Mouse (Mus musculus): ENCODE results near the gene Babam1.
"Not testable (repeated sequence)": the region's sequence is repeated elsewhere in the genome, so short reads cannot be mapped to it uniquely, and the experiment has no call there.

Gene Babam1

DNA sequence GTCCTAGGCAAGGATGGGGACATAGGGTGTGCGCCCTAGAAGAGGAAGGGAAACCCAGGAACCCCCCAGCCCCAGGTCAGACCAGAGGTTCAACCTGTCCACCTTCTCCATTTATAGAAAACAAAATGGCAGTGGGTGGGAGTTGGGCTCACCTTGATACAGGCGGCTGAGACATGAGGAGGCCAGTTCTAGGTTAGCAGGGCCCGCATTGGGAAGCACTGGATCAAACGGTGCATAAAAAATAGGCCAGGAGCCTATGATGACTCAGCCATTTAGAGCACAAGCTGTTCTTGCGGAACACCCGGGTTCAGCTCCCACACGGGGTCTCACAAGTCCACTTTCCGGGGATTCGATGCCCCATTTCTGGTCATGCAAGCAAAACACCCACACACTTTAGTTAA, 8.3 kb downstream of the Babam1 start:
- DNase-seq (ENCODE audit: extremely low read depth, low read depth, low spot score), result no peak

DNA sequence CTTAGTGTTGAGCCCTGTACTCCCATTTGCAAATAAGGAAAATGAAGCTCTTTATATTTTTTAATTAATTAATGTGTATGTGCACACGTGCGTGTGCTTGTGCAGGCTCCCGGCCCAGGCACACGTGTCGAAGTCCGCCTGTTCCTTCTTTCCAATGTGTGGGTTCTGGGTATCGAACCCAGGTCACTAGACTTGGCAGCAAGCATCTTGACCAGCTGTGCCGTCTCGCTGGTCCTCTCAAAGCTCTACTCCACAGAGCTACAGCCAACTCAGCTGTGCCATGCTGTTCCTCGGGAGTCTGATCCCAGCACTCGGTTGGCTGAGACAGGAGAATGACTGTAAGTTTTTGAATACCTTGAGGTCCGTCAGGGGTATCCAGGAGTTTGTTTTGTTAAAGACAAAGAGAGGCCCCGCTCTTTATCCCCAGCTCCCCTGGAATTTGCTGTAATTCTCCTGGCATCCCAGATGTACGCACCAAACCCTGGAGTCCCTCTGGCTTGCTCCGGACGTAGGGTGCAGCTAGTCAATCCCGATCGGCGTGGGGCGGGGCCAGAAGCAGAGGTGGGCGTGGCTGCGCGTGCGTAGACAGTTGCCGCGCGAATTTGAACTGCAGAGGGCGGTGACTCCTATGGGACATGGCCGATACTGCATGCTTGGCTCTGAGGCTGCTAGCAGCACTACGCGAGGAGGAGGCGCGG, 8.9 kb downstream of the Babam1 start, which contains the start of gene Ankle1:
Gene Ankle1 (plus strand): TSS at position 610 of the 698 bp plus-strand sequence.
- no peak for DNase-seq (ENCODE audit: extremely low read depth, low read depth, low spot score)

DNA sequence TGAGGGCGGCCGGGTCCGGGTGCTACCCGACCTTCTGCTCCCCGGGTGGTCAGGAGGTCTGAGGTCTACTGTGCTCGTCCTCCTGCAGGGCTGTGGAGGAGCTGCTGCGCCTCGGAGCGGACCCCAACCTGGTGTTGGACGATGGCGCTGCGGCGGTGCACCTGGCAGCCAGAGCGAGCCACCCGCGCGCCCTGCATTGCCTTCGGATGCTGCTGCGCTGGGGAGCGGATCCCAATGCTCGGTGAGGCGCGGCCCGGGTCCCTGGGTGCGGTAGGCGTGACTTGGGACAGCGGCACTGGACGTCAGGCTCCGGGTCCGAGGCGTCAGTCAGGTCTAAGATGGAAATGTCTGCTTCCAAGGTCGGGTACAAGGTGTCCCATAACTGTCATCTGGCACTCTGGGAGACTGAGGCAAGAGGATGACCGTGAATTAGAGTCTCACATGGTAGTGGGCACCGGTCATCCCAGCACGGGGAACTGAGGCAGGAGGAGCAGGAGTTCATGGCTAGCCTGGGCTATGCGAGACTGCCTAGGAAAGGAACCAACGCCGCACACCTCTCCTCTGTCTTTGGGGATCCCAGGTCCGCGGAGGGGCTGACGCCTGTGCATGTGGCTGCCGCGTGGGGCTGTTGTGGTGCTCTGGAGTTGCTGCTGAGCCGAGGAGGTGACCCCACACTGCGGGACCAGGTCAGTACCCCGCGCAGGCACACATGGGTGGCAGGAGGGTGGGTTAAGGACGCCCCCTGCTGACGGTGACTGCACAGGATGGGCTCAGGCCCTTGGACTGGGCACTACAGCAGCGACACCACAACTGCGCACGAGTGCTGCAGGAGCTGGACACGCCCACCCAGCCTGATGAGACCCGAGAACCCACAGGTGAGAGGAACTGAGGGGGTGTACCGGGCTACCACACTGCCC, 9.7 kb downstream of the Babam1 start:
- no peak for DNase-seq (ENCODE audit: extremely low read depth, low read depth, low spot score)

DNA sequence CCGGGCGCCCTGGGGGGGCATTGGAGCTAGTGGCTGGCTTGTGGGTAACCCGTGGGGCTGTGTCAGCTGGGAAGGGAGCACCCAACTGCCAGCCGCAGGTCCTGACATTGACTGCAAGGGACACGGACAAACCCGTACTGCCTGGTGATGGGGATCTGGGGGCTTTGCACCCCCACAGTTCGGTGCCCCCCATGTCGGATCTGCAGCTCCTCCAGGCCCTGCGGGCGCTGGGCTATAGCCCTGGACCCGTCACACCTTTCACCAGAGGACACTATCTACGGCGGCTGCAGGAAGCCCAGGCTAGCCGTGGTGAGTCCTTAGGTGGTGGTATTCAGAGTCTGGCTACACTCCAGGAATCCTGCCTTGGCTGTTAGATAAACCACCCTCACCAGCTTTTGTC, 10.8 kb downstream of the Babam1 start:
- DNase-seq (ENCODE audit: extremely low read depth, low read depth, low spot score), result no peak

DNA sequence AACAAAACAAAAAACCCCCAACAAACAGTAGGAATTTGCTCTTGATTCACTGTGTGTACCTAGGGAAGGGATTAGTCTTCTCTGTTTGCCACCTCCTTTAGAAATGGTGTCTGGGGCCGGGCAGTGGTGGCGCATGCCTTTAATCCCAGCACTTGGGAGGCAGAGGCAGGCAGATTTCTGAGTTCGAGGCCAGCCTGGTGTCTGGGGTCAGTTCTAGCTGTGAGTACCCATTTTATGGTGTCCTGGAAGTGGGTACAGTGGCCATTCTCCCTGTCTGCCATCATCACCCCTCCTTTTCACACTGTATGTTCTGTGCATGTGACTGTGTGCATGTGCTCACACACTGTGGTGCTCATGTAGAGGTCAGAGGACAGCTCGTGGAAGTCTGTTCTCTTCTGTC, 11.6 kb downstream of the Babam1 start:
- DNase-seq (ENCODE audit: extremely low read depth, low read depth, low spot score), result no peak

DNA sequence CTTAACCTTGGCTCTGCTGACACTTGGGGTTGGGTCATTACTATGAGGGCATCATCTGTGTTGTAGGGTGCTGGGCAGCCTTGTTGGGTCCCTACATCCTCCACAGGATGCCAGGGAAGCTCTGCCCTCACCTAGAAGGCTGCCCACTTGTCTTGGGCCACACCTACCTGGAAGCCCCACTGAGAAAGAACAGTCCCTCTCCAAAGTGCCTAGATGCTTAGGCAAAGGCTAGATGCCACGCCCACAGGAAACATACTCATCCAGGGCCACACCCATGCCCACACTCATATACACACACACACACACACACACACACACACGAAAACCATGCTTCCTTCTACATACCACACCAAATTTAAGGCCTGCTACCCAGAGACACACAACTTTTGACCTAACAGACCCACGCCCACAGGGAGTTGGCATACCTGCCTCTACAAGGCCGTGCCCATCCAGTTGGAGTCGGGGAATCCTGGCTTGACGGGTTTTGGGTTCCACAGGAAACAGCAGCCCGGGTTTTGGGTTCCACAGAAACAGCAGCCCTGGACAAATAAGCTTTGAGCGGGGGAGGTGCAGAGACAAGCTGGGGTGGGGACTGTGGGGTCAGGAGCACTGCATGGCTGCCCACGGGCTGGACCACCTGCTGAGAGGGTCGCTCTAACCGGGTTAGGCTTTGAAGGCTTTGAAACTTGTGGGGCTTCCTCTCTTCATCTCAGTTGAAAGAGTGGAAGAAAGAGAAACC, 15.0 kb downstream of the Babam1 start:
- DNase-seq (ENCODE audit: extremely low read depth, low read depth, low spot score), result no peak

DNA sequence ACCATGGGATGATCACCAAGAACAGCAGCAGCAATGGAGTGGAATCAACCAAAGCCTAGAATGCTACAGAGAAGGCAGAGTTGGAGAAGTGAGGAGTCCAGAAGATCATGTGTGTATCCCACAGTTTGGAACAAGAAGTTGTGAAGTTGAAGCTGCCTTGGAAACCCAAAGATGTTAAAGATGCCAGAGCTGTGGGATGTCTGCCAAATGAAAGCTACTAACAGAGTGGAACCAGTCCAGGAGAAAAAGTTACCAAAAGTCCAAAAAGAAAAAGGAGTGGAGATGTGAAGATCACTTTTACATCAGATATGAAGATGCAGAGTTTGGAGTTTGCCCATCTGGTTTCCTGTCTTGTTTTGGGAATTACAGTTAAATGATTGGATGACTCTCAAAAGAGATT, 25.5 kb downstream of the Babam1 start:
- DNase-seq (ENCODE audit: extremely low read depth, low read depth, low spot score), result no peak

DNA sequence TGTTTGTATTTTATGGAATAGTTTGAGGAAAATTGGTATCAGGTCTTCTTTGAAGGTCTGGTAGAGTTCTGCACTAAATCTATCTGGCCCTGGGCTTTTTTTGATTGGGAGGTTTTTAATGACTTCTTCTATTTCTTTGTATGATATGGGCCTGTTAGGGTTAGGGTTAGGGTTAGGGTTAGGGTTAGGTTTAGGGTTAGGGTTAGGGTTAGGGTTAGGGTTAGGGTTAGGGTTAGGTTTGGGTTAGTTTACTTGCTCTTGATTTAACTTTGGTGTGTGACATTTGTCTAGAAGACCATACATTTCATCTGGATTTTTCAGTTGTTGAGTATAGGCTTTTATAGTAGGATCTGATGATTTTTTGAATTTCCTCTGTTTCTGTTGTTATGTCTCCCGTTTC, 36.3 kb downstream of the Babam1 start:
- not testable (repeated sequence) for DNase-seq (ENCODE audit: extremely low read depth, low read depth, low spot score)

DNA sequence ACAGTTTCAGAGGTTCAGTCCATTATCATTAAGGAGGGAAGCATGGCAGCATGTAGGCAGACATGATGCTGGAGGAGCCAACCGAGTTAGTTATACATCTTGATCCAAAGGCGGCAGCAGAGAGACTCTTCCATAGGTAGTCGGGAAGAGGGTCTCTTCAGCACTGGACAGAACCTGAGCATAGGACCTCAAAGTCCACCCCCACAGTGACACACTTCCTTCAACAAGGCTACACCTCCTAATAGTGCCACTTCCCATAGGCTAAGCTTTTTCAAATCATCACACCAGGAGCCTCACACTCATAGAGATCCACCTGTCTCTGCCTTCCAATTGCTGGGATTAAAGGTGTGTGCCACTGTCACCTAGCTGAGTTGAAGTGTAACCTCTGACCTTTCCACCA, 40.4 kb downstream of the Babam1 start:
- DNase-seq (ENCODE audit: extremely low read depth, low read depth, low spot score), result no peak

DNA sequence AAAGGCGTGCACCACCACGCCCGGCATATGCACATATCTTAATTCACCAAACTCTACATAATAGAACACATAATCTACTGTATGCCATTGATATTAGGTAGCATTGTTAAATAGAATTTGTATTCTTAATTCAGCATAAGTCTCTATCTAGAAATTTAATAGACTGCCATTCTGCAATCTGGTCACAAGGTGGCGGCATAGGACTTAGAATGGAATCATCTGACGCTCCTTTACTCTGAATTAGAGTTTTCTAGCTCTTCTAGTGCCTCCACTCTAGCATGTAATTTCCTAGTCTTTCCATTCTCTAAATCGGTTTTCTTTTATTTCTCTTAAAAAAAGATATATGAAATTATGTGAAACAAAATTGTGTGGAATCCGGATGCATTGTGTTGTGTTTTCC, 44.7 kb downstream of the Babam1 start:
- DNase-seq (ENCODE audit: extremely low read depth, low read depth, low spot score), result no peak

DNA sequence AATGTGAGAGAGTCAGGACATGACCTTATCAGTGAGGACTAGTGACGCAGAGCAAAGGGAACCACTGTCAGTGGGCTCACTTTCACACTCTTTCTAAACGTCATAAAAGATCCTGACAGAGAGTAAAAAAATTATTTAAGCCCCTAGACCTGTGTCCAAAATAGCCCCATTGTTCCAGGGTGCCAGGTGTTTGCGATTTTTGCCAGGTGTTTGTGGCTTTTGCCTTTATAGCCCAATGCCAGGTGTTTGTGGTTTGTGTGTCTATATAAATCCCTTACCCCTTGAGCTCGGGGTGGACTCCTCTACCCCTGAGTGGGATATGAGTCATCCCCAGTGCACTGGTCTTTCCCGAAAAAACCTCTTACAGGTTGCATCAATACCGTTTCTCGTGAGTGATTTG, 48.4 kb downstream of the Babam1 start:
- DNase-seq (ENCODE audit: extremely low read depth, low read depth, low spot score), result no peak

DNA sequence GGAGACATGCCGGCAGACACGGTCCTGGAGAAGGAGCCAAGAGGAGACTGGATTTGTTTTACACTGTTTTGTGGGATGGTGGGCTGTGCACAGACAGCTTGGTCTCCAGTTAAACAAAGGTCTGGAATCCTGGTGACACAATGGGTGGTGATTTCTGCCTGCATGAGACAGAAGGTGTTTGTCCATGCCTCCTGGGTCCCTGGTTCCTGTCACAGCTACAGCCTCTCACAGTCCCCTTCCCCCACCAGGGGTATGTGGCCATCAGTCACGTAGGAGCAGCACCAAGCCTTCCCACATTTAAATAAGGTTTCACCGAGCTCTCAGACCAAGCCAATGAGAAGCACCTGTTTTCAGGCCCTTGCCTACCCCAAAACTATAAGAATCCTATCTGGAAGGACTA, 54.7 kb downstream of the Babam1 start:
- DNase-seq (ENCODE audit: extremely low read depth, low read depth, low spot score), result no peak

DNA sequence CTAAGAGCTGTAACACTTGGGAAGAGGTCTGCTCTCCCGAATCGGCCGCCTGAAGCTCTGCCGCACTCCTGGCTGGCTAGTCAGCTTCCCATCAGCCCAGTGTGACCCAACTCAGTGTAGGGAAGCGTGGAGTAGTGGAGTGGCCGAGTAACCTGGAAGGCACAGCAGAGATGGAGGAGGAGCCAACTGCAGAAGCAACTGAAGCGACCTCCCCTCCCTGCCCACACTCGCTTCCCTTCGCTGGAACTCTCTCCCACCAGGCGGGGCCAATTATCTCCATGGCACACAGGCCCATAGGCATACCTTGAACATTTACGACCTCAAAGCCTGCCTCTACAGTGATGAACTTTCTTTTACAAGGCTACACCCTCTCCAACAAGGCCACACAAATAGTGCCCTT, 55.1 kb downstream of the Babam1 start:
- DNase-seq (ENCODE audit: extremely low read depth, low read depth, low spot score), result no peak

DNA sequence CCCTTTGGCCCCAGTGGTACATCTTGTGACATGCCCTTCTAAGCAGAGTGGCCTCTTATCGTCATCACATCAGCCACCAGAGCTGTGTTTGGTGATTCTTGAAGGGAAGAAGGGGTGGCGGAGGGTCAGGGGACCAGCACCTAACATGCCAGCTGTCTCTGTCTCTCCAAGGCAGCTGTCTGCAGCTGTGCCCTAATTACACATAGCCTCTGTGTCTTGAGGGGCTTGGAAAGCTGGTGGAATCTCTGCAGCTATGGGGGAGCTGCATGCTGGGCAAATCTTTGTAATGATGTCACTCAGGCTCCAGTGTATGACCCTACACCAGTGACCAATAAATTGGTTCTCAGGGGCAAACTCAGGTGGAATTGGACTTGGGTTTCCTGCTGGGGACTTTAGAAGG, 56.0 kb downstream of the Babam1 start:
- DNase-seq (ENCODE audit: extremely low read depth, low read depth, low spot score), result no peak

All from fat pad, adult 2 months (tissue).